Mouse (Mus musculus): ENCODE data around the gene Tinagl1. TPM values are rescaled to one million over a fixed set of nuclear protein-coding genes. Genes with fewer than 3 reads are reported as not detected.

The Tinagl1 gene
- polyA plus RNA-seq (2012; rRNA removed) = 134 and 222 TPM in 2 replicates

- WGBS = 5% methylated on average over 14 of the region's 14 CpGs
- peaks cover 45% of the 10 kb centered on the region for H3K4me1 ChIP-seq (ENCODE audit: control insufficient read depth, insufficient read depth, low read length)
- peak within 1 kb of the TSS; percentile 64 for H3K4me3 ChIP-seq (replicated peaks; ENCODE audit: extremely low read depth, low read depth, low read length)
- peak; percentile 50 for DNase-seq
- TF ChIP-seq POLR2A (IDR thresholded peaks at IDR 0.05; ENCODE audit: borderline replicate concordance, extremely low read depth, low read depth, low read length) = no peak
- no peak for TF ChIP-seq CTCF (IDR thresholded peaks at IDR 0.05; ENCODE audit: insufficient read depth, low read length)
Observed at GRCm38 (mm10) chr4:130175072-130175711, at the start of gene Tinagl1. Gene Tinagl1 (minus strand): TSS chr4:130175122.

- DNase-seq = no peak
- Histone ChIP-seq H3K4me3 (replicated peaks; ENCODE audit: extremely low read depth, low read depth, low read length) (no peak overlapping the region), H3K4me1 (ENCODE audit: control insufficient read depth, insufficient read depth, low read length) (no peaks in the 10 kb centered on the region)
- TF ChIP-seq CTCF (IDR thresholded peaks at IDR 0.05; ENCODE audit: insufficient read depth, low read length) (no peak), POLR2A (IDR thresholded peaks at IDR 0.05; ENCODE audit: borderline replicate concordance, extremely low read depth, low read depth, low read length) (no peak)
Observed at GRCm38 (mm10) chr4:130224071-130224470, 49.1 kb upstream of the Tinagl1 start.

- TF ChIP-seq POLR2A (IDR thresholded peaks at IDR 0.05; ENCODE audit: borderline replicate concordance, extremely low read depth, low read depth, low read length) (no peak), CTCF (IDR thresholded peaks at IDR 0.05; ENCODE audit: insufficient read depth, low read length) (no peak)
- Histone ChIP-seq H3K4me3 (replicated peaks; ENCODE audit: extremely low read depth, low read depth, low read length) (no peak within 1 kb of the TSS), H3K4me1 (ENCODE audit: control insufficient read depth, insufficient read depth, low read length) (no peaks in the 10 kb centered on the region)
- DNase-seq = no peak
- WGBS = 66% methylated on average over 4 of the region's 4 CpGs
Observed at GRCm38 (mm10) chr4:130222179-130222578, 47.3 kb upstream of the Tinagl1 start, which contains the start of gene Gm853. Gene Gm853 (minus strand): TSS chr4:130222401.

DNA sequence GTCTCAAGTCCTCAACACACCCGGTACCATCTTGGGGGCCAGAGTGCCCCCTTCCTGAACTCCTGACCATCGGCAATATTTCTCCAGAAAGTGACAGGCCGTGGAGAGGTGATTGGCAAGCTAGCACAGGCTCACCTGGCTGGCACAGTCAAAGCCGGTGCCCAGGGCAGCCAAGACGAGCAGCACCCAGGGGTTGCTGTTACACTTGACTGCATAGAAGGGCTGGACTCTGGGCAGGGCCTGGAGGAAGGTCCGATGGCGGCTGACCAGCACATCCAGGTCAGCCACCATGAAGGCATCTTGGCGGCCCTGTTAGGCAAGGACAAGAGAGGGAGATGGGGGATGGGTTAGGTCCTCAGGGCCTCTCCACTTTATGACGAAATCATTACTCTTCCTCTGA is 45.3 kb upstream of the Tinagl1 start:
- no peaks in the 10 kb centered on the region for H3K4me1 ChIP-seq (ENCODE audit: control insufficient read depth, insufficient read depth, low read length)
- no peak overlapping the region for H3K4me3 ChIP-seq (replicated peaks; ENCODE audit: extremely low read depth, low read depth, low read length)
- 78% methylated on average over 9 of the region's 9 CpGs for WGBS
- DNase-seq = no peak
- TF ChIP-seq CTCF (IDR thresholded peaks at IDR 0.05; ENCODE audit: insufficient read depth, low read length) (no peak), POLR2A (IDR thresholded peaks at IDR 0.05; ENCODE audit: borderline replicate concordance, extremely low read depth, low read depth, low read length) (no peak)

GRCm38 (mm10) chr4:130215392-130215791 is 40.5 kb upstream of the Tinagl1 start:
- Histone ChIP-seq H3K4me3 (replicated peaks; ENCODE audit: extremely low read depth, low read depth, low read length) (no peak overlapping the region), H3K4me1 (ENCODE audit: control insufficient read depth, insufficient read depth, low read length) (no peaks in the 10 kb centered on the region)
- 86% methylated on average over 8 of the region's 8 CpGs for whole genome bisulfite sequencing
- DNase-seq = no peak
- TF ChIP-seq POLR2A (IDR thresholded peaks at IDR 0.05; ENCODE audit: borderline replicate concordance, extremely low read depth, low read depth, low read length) (no peak), CTCF (IDR thresholded peaks at IDR 0.05; ENCODE audit: insufficient read depth, low read length) (no peak)

GRCm38 (mm10) chr4:130213857-130214256 is 38.9 kb upstream of the Tinagl1 start:
- TF ChIP-seq POLR2A (IDR thresholded peaks at IDR 0.05; ENCODE audit: borderline replicate concordance, extremely low read depth, low read depth, low read length) = no peak
- H3K4me3 ChIP-seq (replicated peaks; ENCODE audit: extremely low read depth, low read depth, low read length) = no peak overlapping the region
- no peaks in the 10 kb centered on the region for H3K4me1 ChIP-seq (ENCODE audit: control insufficient read depth, insufficient read depth, low read length)
- DNase-seq = no peak
- WGBS = 67% methylated on average over 10 of the region's 10 CpGs

- WGBS = 73% methylated on average over 4 of the region's 4 CpGs
- no peak for DNase-seq
- no peak overlapping the region for H3K4me3 ChIP-seq (replicated peaks; ENCODE audit: extremely low read depth, low read depth, low read length)
- no peaks in the 10 kb centered on the region for H3K4me1 ChIP-seq (ENCODE audit: control insufficient read depth, insufficient read depth, low read length)
- TF ChIP-seq CTCF (IDR thresholded peaks at IDR 0.05; ENCODE audit: insufficient read depth, low read length) (no peak), POLR2A (IDR thresholded peaks at IDR 0.05; ENCODE audit: borderline replicate concordance, extremely low read depth, low read depth, low read length) (no peak)
Observed at GRCm38 (mm10) chr4:130213197-130213596, 38.3 kb upstream of the Tinagl1 start.

DNA sequence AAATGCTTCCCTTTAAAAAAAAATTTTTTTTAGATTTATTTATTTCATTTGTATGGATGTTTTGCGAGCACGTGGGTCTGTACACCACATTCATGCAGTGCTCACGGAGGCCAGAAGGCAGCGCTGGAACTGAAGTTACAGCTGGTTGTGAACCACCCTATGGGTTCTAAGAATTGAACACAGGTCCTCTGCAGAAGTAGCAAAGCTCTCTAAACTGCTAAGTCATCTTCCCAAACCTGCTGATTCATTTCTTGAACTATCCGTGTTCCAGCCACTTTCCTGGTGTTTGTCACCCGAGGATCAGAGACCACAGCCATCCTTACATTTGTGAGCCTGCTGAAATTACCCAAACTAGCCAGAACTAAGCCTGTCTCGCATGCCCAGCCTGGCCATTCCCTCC is 37.5 kb upstream of the Tinagl1 start:
- TF ChIP-seq POLR2A (IDR thresholded peaks at IDR 0.05; ENCODE audit: borderline replicate concordance, extremely low read depth, low read depth, low read length) (no peak), CTCF (IDR thresholded peaks at IDR 0.05; ENCODE audit: insufficient read depth, low read length) (no peak)
- WGBS = 72% methylated on average over 7 of the region's 7 CpGs

DNA sequence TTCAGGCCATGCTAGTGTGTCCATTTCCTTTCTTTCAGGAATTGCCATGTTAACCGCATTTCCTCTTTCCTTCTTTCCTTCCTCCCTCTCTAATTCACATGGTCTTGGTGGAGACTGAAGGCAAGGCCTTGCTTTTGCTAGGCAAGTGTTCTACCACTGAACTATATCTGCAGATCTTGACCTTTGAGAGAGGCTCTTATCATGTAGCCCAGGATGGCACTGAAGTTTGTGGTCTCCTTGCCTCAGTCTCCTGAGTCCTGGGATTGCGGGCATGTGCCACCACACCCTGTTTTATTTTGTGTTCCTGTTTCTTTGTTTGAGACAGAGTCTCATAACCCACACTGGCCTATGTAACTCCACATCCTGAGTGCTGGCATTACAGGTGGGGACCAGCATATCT is 36.9 kb upstream of the Tinagl1 start:
- H3K4me3 ChIP-seq (replicated peaks; ENCODE audit: extremely low read depth, low read depth, low read length) = no peak overlapping the region
- 78% methylated on average over 2 of the region's 2 CpGs for WGBS
- H3K4me1 ChIP-seq (ENCODE audit: control insufficient read depth, insufficient read depth, low read length) = no peaks in the 10 kb centered on the region
- TF ChIP-seq POLR2A (IDR thresholded peaks at IDR 0.05; ENCODE audit: borderline replicate concordance, extremely low read depth, low read depth, low read length) = no peak
- TF ChIP-seq CTCF (IDR thresholded peaks at IDR 0.05; ENCODE audit: insufficient read depth, low read length) = no peak
- DNase-seq = no peak

More for the DNA sequence above, 37.5 kb upstream of the Tinagl1 start:
- no peak for DNase-seq
- H3K4me1 ChIP-seq (ENCODE audit: control insufficient read depth, insufficient read depth, low read length) = no peaks in the 10 kb centered on the region
- no peak overlapping the region for H3K4me3 ChIP-seq (replicated peaks; ENCODE audit: extremely low read depth, low read depth, low read length)

All from lung, adult 2 months (tissue).